Mouse (Mus musculus): ENCODE data around the gene Arhgef28. TPM values are rescaled to one million over a fixed set of nuclear protein-coding genes. Genes with fewer than 3 reads are reported as not detected.
"Not testable (repeated sequence)": the region's sequence is repeated elsewhere in the genome, so short reads cannot be mapped to it uniquely, and the experiment has no call there.

Gene Arhgef28
- polyA plus RNA-seq, 1 experiment from 2014 or later: 19.9 TPM

GRCm38 (mm10) chr13:98037693-98038092 lies 168.5 kb downstream of the Arhgef28 start:
- Histone ChIP-seq H3K27me3 (no peaks in the 10 kb centered on the region), H3K4me3 (no peak overlapping the region), H3K4me1 (replicated peaks) (no peaks in the 10 kb centered on the region), H3K9ac (no peak overlapping the region), H3K36me3 (no peaks in the 10 kb centered on the region), H3K9me3 (no peaks in the 10 kb centered on the region), H3K4me2 (no peak overlapping the region), H3K27ac (replicated peaks) (no peak overlapping the region)
- no peak for ATAC-seq (ENCODE audit: low read depth)

- WGBS: 26% methylated on average over 5 of the region's 5 CpGs
- ATAC-seq (ENCODE audit: low read depth): peak; percentile 34; the same call in 1 of the 2 replicates
- Histone ChIP-seq H3K4me3 (peak overlapping the region; percentile 24), H3K27ac (replicated peaks) (peak overlapping the region; percentile 42), H3K4me1 (replicated peaks) (peaks cover 13% of the 10 kb centered on the region), H3K36me3 (no peaks in the 10 kb centered on the region), H3K27me3 (no peaks in the 10 kb centered on the region), H3K4me2 (peak overlapping the region; percentile 53), H3K9me3 (no peaks in the 10 kb centered on the region), H3K9ac (no peak overlapping the region)
Measured at GRCm38 (mm10) chr13:98031642-98031960, 174.6 kb downstream of the Arhgef28 start.

- no peaks in the 10 kb centered on the region for H3K9me3 ChIP-seq
- no peaks in the 10 kb centered on the region for H3K27me3 ChIP-seq
- peak overlapping the region; percentile 53 for H3K4me2 ChIP-seq
- peak overlapping the region; percentile 42; the same call in 1 of the 2 replicates for H3K27ac ChIP-seq (replicated peaks)
- H3K9ac ChIP-seq: no peak overlapping the region
- no peaks in the 10 kb centered on the region for H3K36me3 ChIP-seq
- peak overlapping the region; percentile 24 for H3K4me3 ChIP-seq
- WGBS: 14% methylated on average over 16 of the region's 16 CpGs
- peaks cover 13% of the 10 kb centered on the region for H3K4me1 ChIP-seq (replicated peaks)
- ATAC-seq (ENCODE audit: low read depth): peak; percentile 52
Measured at GRCm38 (mm10) chr13:98030959-98031641, 175.1 kb downstream of the Arhgef28 start.

GRCm38 (mm10) chr13:98030041-98030440 lies 176.2 kb downstream of the Arhgef28 start:
- WGBS: 13% methylated on average over 5 of the region's 5 CpGs

GRCm38 (mm10) chr13:98028711-98029250 lies 177.5 kb downstream of the Arhgef28 start:
- Histone ChIP-seq H3K9ac (no peak overlapping the region), H3K36me3 (no peaks in the 10 kb centered on the region), H3K9me3 (no peaks in the 10 kb centered on the region), H3K27ac (replicated peaks) (peak overlapping the region; percentile 28; the same call in 1 of the 2 replicates), H3K4me3 (no peak overlapping the region), H3K4me1 (replicated peaks) (peaks cover 13% of the 10 kb centered on the region), H3K27me3 (no peaks in the 10 kb centered on the region), H3K4me2 (no peak overlapping the region)
- 28% methylated on average over 6 of the region's 6 CpGs for WGBS
- peak; percentile 55; the same call in 1 of the 2 replicates for ATAC-seq (ENCODE audit: low read depth)

More at GRCm38 (mm10) chr13:98030041-98030440, 176.2 kb downstream of the Arhgef28 start:
- Histone ChIP-seq H3K4me1 (replicated peaks) (peaks cover 13% of the 10 kb centered on the region), H3K9ac (no peak overlapping the region), H3K4me2 (no peak overlapping the region), H3K4me3 (no peak overlapping the region), H3K36me3 (no peaks in the 10 kb centered on the region), H3K27me3 (no peaks in the 10 kb centered on the region), H3K9me3 (no peaks in the 10 kb centered on the region), H3K27ac (replicated peaks) (no peak overlapping the region)
- ATAC-seq (ENCODE audit: low read depth): no peak

- Histone ChIP-seq H3K27ac (replicated peaks) (no peak overlapping the region), H3K9me3 (no peaks in the 10 kb centered on the region), H3K27me3 (no peaks in the 10 kb centered on the region), H3K9ac (no peak overlapping the region), H3K4me1 (replicated peaks) (peaks cover 13% of the 10 kb centered on the region), H3K4me2 (no peak overlapping the region), H3K4me3 (no peak overlapping the region), H3K36me3 (no peaks in the 10 kb centered on the region)
- WGBS: 76% methylated on average over 12 of the region's 12 CpGs
- ATAC-seq (ENCODE audit: low read depth): 0 out of 2 replicates have a peak, but pooled peaks have one; percentile 32
Measured at GRCm38 (mm10) chr13:98027641-98028204, 178.5 kb downstream of the Arhgef28 start.

- 85% methylated on average over 5 of the region's 5 CpGs for WGBS
- H3K9me3 ChIP-seq: no peaks in the 10 kb centered on the region
- H3K4me1 ChIP-seq (replicated peaks): peaks cover 13% of the 10 kb centered on the region
- no peaks in the 10 kb centered on the region for H3K27me3 ChIP-seq
- no peak overlapping the region for H3K4me3 ChIP-seq
- no peak overlapping the region for H3K4me2 ChIP-seq
- H3K9ac ChIP-seq: no peak overlapping the region
- no peak for ATAC-seq (ENCODE audit: low read depth)
- H3K36me3 ChIP-seq: no peaks in the 10 kb centered on the region
- no peak overlapping the region for H3K27ac ChIP-seq (replicated peaks)
Measured at GRCm38 (mm10) chr13:98027122-98027521, 179.1 kb downstream of the Arhgef28 start.

- H3K4me2 ChIP-seq: no peak overlapping the region
- no peaks in the 10 kb centered on the region for H3K36me3 ChIP-seq
- no peaks in the 10 kb centered on the region for H3K9me3 ChIP-seq
- no peak for ATAC-seq (ENCODE audit: low read depth)
- no peaks in the 10 kb centered on the region for H3K27me3 ChIP-seq
- H3K4me3 ChIP-seq: no peak overlapping the region
- no peak overlapping the region for H3K9ac ChIP-seq
- peaks cover 13% of the 10 kb centered on the region for H3K4me1 ChIP-seq (replicated peaks)
- 74% methylated on average over 26 of the region's 26 CpGs for WGBS
- no peak overlapping the region for H3K27ac ChIP-seq (replicated peaks)
Measured at GRCm38 (mm10) chr13:98025706-98026504, 180.3 kb downstream of the Arhgef28 start.

- Histone ChIP-seq H3K36me3 (no peaks in the 10 kb centered on the region), H3K4me1 (replicated peaks) (peaks cover 13% of the 10 kb centered on the region), H3K9ac (no peak overlapping the region), H3K4me3 (no peak overlapping the region), H3K27me3 (no peaks in the 10 kb centered on the region), H3K27ac (replicated peaks) (no peak overlapping the region), H3K4me2 (no peak overlapping the region), H3K9me3 (no peaks in the 10 kb centered on the region)
- ATAC-seq (ENCODE audit: low read depth): no peak
- 85% methylated on average over 7 of the region's 7 CpGs for WGBS
Measured at GRCm38 (mm10) chr13:98025162-98025561, 181.1 kb downstream of the Arhgef28 start.

- Histone ChIP-seq H3K9me3 (no peaks in the 10 kb centered on the region), H3K9ac (no peak overlapping the region), H3K4me1 (replicated peaks) (peaks cover 13% of the 10 kb centered on the region), H3K27me3 (no peaks in the 10 kb centered on the region), H3K36me3 (no peaks in the 10 kb centered on the region), H3K4me3 (no peak overlapping the region), H3K4me2 (no peak overlapping the region), H3K27ac (replicated peaks) (no peak overlapping the region)
- ATAC-seq (ENCODE audit: low read depth): no peak
- WGBS: 93% methylated on average over 12 of the region's 12 CpGs
Measured at GRCm38 (mm10) chr13:98024680-98025079, 181.6 kb downstream of the Arhgef28 start.

- peaks cover 5% of the 10 kb centered on the region for H3K4me1 ChIP-seq (replicated peaks)
- H3K27ac ChIP-seq (replicated peaks): no peak overlapping the region
- no peak overlapping the region for H3K4me2 ChIP-seq
- WGBS: 82% methylated on average over 4 of the region's 4 CpGs
- no peaks in the 10 kb centered on the region for H3K9me3 ChIP-seq
- no peaks in the 10 kb centered on the region for H3K27me3 ChIP-seq
- no peak overlapping the region for H3K9ac ChIP-seq
- ATAC-seq (ENCODE audit: low read depth): no peak
- no peak overlapping the region for H3K4me3 ChIP-seq
- no peaks in the 10 kb centered on the region for H3K36me3 ChIP-seq
Measured at GRCm38 (mm10) chr13:98021906-98022305, 184.3 kb downstream of the Arhgef28 start.

- H3K36me3 ChIP-seq; H3K27ac ChIP-seq (replicated peaks); ATAC-seq (ENCODE audit: low read depth); H3K4me3 ChIP-seq; H3K9me3 ChIP-seq; H3K4me2 ChIP-seq; H3K27me3 ChIP-seq; H3K9ac ChIP-seq: not testable (repeated sequence)
- H3K4me1 ChIP-seq (replicated peaks): peaks cover 24% of the 10 kb centered on the region
- 94% methylated on average over 8 of the region's 8 CpGs for WGBS
Measured at GRCm38 (mm10) chr13:98018837-98019236, 187.4 kb downstream of the Arhgef28 start.
